Mouse (Mus musculus) embryonic facial prominence, embryonic 15.5 days (tissue): ENCODE measurements around the gene Sowahd. TPM values are rescaled to one million over a fixed set of nuclear protein-coding genes. Genes with fewer than 3 reads are reported as not detected.
A peak's percentile ranks its signal among the peaks of the same experiment; 100 is the strongest.

Experiments used
- ATAC-seq: fragments of 200-750 bp; cut with Nextera tagmentation; 2 replicates; pipeline ENCODE4 v1.8.0; 2017; ENCODE audit warnings: low read depth, moderate TSS enrichment; ENCODE audit not compliant: insufficient number of reproducible peaks, low FRiP score, low TSS enrichment
- H3K27ac ChIP-seq: fragments of 300-500 bp; sonication (generic); replicated peaks from 2 replicates; pipeline ENCODE4 v1.5.1; 2015; ENCODE audit warnings: mild to moderate bottlenecking, inconsistent platforms
- H3K27me3 ChIP-seq: fragments of 300-500 bp; sonication (generic); 2 replicates; pipeline ENCODE4 v1.6.1; 2015; ENCODE audit warnings: inconsistent platforms
- H3K36me3 ChIP-seq: fragments of 300-500 bp; sonication (generic); 2 replicates; pipeline ENCODE4 v1.6.1; 2015; ENCODE audit warnings: mild to moderate bottlenecking, inconsistent platforms
- H3K4me1 ChIP-seq: fragments of 300-500 bp; sonication (generic); 2 replicates; pipeline ENCODE4 v1.6.1; 2015; ENCODE audit warnings: inconsistent platforms
- H3K4me2 ChIP-seq: fragments of 300-500 bp; sonication (generic); replicated peaks from 2 replicates; pipeline ENCODE4 v1.6.1; 2015; ENCODE audit warnings: mild to moderate bottlenecking, inconsistent platforms
- H3K4me3 ChIP-seq: fragments of 300-500 bp; sonication (generic); replicated peaks from 2 replicates; pipeline ENCODE4 v1.5.1; 2015; ENCODE audit warnings: mild to moderate bottlenecking, inconsistent platforms
- H3K9ac ChIP-seq: fragments of 300-500 bp; sonication (generic); 2 replicates; pipeline ENCODE4 v1.6.1; 2015; ENCODE audit warnings: inconsistent platforms
- H3K9me3 ChIP-seq: fragments of 300-500 bp; sonication (generic); replicated peaks from 2 replicates; pipeline ENCODE4 v1.6.1; 2016; ENCODE audit warnings: inconsistent platforms
- WGBS: fragments of 180-500 bp; shearing (Covaris S2); methylation state at CpG from one replicate; pipeline ENCODE4 v1.1.7; 2015; 5-methylcytosine and 5-hydroxymethylcytosine counted together
- polyA plus RNA-seq: library from polyadenylated mRNA; unstranded; fragments of >200 nt; fragmentation: Nextera tagmentation; extraction: Ambion mirVana; gene quantifications from 2 replicates; pipeline ENCODE4 v1.2.1, GENCODE M21; 2015

Gene Sowahd
- polyA plus RNA-seq = not detected in 2 replicates

DNA sequence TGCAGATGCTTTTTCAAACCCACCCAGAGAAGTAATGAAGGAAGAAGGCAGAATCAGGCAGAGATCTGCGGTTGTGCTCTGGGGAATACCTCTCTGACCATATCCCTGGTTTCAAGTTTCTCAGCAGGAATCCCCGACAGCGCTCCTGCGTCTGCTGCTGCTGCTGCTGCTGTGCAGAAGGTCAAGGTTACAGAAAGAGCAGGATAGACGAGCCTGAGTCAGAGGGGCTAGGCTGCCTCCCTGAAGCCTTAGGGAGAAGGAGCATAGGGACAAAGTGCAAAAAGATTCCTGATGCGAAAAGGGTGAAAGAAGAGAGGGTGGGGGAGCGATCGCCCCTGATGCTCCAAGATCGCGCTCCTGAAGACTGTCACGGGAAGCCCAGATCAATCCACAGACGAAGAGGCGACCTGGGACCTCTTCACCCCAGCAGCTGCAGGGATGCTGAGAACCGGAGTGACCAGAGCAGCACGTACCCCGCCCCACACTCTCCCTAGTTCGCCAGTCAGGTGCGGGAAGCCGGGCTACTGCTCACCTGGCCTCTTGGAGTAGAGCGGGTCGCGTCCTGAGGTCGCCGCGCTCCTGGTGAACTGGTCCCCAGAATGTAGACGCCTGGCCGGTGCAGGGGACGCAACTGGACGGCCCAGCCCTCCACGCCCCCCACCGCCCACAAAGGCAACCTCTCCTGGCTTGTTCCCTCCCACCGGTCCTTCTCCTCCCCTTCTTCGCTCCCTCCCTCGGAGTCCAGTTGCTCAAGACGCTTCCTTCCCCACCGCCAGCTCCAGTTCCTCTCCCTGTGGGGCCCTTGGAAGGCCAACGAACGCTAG is at the start of gene Sowahd:
Sowahd (plus strand) TSS at position 780 of the 824 bp plus-strand sequence.
- 12% methylated on average over 37 of the region's 38 CpGs for WGBS
- peak within 1 kb of the TSS; percentile 35 for H3K4me3 ChIP-seq
- peak within 1 kb of the TSS; percentile 52 for H3K4me2 ChIP-seq
- ATAC-seq = no peak
- H3K27me3 ChIP-seq = peaks cover 49% of the 10 kb centered on the region
- H3K9ac ChIP-seq = no peak within 1 kb of the TSS
- no peak within 1 kb of the TSS for H3K27ac ChIP-seq
- H3K9me3 ChIP-seq = no peaks in the 10 kb centered on the region
- H3K36me3 ChIP-seq = no peaks in the 10 kb centered on the region
- H3K4me1 ChIP-seq = peaks cover 15% of the 10 kb centered on the region

DNA sequence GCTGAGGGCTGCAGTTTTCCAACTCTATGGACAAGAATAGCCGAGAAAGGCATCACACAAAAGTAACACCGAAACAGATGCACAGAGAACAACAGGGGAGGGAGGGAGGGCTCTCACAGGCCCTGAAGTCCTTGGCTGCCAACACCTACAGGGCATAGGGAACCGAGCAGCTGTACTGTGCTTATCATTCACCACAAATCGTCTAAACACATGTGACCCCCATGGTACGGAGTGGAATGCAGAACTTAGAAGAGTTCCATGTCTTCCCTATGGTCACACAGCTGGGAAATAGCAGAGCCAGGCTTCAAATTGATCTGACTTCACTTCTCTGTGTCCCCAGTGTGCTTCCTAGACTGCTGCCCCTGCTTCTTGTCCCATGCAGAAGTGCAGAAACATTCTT is 34.8 kb upstream of the Sowahd start:
- Histone ChIP-seq H3K4me3 (no peak overlapping the region), H3K27ac (no peak overlapping the region), H3K4me1 (no peaks in the 10 kb centered on the region), H3K9ac (no peak overlapping the region), H3K27me3 (no peaks in the 10 kb centered on the region), H3K36me3 (no peaks in the 10 kb centered on the region), H3K4me2 (no peak overlapping the region), H3K9me3 (no peaks in the 10 kb centered on the region)
- no peak for ATAC-seq
- WGBS = 73% methylated on average over 5 of the region's 5 CpGs

DNA sequence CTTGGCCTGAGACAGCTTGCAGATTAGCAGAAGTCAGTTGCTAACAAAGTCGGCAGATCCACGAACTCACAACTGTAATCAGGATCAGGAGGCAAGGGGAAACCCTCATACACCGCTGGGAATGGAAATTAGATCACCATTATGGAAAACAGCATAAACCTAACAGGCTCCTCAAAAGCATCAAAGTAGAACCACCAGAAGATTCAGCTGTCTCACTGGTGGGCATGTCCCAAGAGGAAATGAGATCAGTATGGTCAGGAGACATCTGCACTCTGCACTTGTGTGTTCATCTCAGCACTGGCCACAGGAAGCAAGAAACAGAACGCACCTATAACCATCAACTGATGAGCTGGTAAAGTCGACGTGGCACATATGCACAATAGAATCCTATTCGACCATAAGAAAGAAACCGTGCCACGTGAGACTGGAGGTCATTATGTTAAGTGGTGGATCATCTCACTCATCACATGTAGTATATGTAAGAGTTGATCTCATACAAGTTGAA is 30.4 kb upstream of the Sowahd start:
- no peak overlapping the region for H3K27ac ChIP-seq
- H3K4me1 ChIP-seq = no peaks in the 10 kb centered on the region
- H3K36me3 ChIP-seq = no peaks in the 10 kb centered on the region
- no peak overlapping the region for H3K9ac ChIP-seq
- no peaks in the 10 kb centered on the region for H3K27me3 ChIP-seq
- H3K9me3 ChIP-seq = no peaks in the 10 kb centered on the region
- WGBS = 86% methylated on average over 9 of the region's 9 CpGs
- ATAC-seq = no peak
- no peak overlapping the region for H3K4me2 ChIP-seq
- no peak overlapping the region for H3K4me3 ChIP-seq

DNA sequence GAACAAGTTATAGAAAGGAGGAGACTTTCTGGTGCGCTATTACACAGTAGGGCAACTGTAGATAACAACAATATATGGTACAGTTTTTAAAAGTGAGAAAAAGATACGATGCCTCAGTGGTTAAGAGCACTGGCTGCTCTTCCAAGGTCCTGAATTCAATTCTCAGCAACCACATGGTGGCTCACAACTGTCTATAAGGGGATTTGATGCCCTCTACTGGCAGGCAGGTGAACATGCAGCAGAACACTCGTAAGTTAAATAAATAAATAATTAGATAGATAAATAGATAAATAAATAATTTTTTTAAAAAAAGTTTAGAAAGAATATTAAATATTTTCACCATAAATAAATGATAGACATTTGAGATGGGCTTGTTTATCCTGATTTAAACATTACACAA is 29.6 kb upstream of the Sowahd start:
- Histone ChIP-seq H3K36me3 (no peaks in the 10 kb centered on the region), H3K4me1 (no peaks in the 10 kb centered on the region), H3K9me3 (no peaks in the 10 kb centered on the region), H3K4me3 (no peak overlapping the region), H3K4me2 (no peak overlapping the region), H3K27ac (no peak overlapping the region), H3K27me3 (no peaks in the 10 kb centered on the region), H3K9ac (no peak overlapping the region)
- no peak for ATAC-seq
- WGBS = 69% methylated on average over 3 of the region's 3 CpGs

DNA sequence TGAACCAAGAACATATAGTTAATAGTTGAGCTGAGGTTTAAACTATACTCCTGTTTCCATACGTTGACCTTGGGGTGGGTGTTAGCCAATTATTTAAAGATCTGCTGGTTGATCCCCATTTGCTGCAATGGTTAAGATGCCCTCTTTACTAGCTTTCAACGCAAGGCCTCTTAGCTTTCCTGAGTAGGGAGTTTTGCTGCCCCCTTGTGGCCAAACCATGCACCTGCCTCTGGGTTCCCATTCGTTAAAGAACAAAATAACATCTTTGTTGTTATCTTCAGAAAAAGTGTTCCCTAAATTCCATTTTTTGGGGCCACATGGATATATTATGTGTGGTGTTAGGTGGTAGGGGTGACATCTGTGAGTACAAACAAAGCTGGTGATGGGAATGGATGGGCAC is 26.0 kb upstream of the Sowahd start:
- Histone ChIP-seq H3K4me1 (no peaks in the 10 kb centered on the region), H3K4me2 (no peak overlapping the region), H3K9me3 (no peaks in the 10 kb centered on the region), H3K36me3 (no peaks in the 10 kb centered on the region), H3K27ac (no peak overlapping the region), H3K4me3 (no peak overlapping the region), H3K27me3 (no peaks in the 10 kb centered on the region), H3K9ac (no peak overlapping the region)
- WGBS = 12% methylated on average over 3 of the region's 3 CpGs
- ATAC-seq = no peak

DNA sequence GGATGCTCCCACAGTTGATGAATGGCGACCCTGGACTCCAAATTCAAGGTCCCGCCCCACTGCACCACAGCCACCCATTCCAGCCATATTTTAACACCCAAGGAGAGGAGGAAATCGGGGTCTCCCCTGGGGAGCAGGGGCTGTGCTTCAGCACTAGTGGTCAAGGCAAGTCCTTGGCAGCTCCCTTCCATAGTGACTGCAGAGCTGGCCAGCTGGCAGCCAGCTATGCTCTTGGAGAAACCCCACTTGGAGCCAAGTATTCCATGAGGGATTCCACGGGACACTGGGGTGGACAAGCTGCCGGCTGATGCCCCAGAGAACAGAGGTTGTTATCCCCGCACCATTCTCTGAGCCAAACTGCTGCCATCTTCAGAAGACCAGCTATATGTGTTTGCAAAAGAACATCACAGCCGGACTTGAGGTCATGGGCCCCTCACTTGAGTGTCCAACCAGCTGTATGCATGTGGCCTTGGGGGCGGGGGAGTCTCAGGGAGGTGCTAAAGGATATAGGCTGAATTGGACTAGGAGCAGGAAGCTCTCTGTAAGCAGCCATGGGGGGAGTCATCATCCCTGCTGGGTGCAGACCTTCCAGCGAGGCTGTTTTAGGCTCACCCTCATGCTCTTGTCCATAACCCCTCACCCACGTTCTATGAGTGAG is 24.9 kb upstream of the Sowahd start:
- Histone ChIP-seq H3K9ac (no peak overlapping the region), H3K27me3 (no peaks in the 10 kb centered on the region), H3K4me2 (no peak overlapping the region), H3K36me3 (no peaks in the 10 kb centered on the region), H3K27ac (no peak overlapping the region), H3K4me1 (no peaks in the 10 kb centered on the region), H3K4me3 (no peak overlapping the region), H3K9me3 (no peaks in the 10 kb centered on the region)
- WGBS = 72% methylated on average over 10 of the region's 10 CpGs
- no peak for ATAC-seq

DNA sequence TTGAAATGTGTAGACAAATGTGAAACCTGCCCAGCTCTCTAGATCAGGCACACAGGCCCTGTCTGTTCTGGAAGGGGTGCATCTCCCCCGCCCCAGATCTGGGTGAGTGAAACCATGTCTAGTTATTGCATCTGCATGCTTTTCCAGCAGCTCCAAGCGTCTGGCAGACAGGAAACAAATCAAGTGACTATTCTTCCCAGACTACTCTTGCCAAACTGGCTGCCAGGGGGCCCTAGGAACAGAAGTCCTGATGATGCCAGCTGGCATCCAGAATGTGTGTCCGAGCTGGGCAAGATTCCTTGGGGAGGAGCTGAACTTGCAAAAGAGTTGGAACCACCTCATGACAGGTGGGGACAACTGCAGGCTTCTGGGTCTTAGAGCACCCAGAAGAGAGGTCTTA is 20.3 kb upstream of the Sowahd start:
- H3K4me3 ChIP-seq = no peak overlapping the region
- H3K4me2 ChIP-seq = no peak overlapping the region
- no peak overlapping the region for H3K27ac ChIP-seq
- H3K9me3 ChIP-seq = no peaks in the 10 kb centered on the region
- H3K27me3 ChIP-seq = no peaks in the 10 kb centered on the region
- H3K36me3 ChIP-seq = no peaks in the 10 kb centered on the region
- no peak overlapping the region for H3K9ac ChIP-seq
- ATAC-seq = no peak
- WGBS = 33% methylated on average over 3 of the region's 3 CpGs
- no peaks in the 10 kb centered on the region for H3K4me1 ChIP-seq

DNA sequence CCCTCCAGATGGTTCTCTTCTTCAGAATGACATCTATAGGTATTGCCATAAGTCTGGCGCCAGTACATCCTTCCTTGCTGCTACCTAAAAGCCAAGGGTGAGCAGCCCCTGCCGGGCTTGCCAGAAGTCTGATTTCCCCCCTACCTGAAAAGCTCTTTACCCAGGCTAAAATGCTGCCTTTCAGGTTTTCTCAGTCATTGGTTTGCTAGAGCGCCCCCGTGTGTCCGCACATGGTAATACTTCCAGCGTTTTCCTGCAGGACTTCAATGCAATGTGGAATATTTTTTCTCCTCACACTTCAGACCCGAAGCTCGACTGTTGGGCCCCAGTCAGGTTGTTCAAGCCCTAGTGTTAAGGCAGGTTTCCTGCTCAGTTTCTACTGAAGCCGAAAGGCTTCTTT is 5.9 kb upstream of the Sowahd start:
- ATAC-seq = no peak
- 20% methylated on average over 9 of the region's 9 CpGs for WGBS
- no peaks in the 10 kb centered on the region for H3K9me3 ChIP-seq
- peaks cover 5% of the 10 kb centered on the region; the same call in 1 of the 2 replicates for H3K27me3 ChIP-seq
- H3K27ac ChIP-seq = no peak overlapping the region
- H3K4me2 ChIP-seq = no peak overlapping the region
- H3K4me1 ChIP-seq = no peaks in the 10 kb centered on the region
- H3K9ac ChIP-seq = no peak overlapping the region
- no peak overlapping the region for H3K4me3 ChIP-seq
- no peaks in the 10 kb centered on the region for H3K36me3 ChIP-seq

DNA sequence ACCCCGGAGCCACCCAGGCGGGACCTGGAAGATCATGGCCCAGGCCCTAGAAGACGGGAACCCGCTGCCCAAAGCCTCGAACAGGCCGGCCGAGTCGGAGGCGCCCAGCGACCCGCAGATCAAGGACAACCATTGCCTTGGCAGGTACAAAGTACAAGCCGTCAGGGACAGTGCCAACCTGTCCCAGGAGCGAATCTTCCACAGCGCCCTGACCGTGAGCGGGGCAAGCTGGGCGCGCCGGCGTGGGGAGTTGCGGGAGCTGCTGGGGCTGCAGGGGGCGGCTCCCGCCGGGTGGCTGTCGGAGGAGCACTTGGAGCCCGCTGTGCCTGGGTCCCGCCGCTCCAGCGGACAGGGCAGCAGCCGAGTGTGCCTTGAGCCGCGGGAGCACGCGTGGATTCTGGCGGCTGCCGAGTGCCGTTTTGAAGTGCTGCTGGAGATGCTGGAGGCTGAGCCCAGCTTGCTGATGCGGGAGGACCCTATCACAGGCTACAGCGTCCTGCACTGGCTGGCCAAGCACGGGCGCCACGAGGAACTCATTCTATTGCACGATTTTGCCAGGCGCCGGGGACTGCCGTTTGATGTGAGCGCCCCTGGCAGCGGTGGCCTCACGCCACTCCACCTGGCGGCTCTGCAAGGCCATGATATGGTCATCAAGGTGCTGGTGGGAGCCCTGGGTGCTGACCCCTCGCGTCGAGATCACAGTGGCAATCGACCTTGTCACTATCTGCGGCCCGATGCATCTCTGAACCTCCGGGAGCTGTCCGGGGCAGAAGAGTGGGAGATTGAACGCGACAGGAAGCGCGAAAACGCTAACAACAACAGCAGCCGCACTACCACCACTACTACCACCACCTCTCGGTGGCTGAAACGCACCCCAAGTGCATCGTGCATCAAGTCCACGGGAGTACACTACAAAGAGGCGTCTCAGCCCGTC is 512 bp downstream of the Sowahd start:
- Histone ChIP-seq H3K4me3 (peak overlapping the region; percentile 35), H3K27me3 (peaks cover 49% of the 10 kb centered on the region), H3K36me3 (no peaks in the 10 kb centered on the region), H3K27ac (no peak overlapping the region), H3K9ac (no peak overlapping the region), H3K4me2 (peak overlapping the region; percentile 52), H3K9me3 (no peaks in the 10 kb centered on the region), H3K4me1 (peaks cover 15% of the 10 kb centered on the region)
- no peak for ATAC-seq
- WGBS = 17% methylated on average over 67 of the region's 70 CpGs

DNA sequence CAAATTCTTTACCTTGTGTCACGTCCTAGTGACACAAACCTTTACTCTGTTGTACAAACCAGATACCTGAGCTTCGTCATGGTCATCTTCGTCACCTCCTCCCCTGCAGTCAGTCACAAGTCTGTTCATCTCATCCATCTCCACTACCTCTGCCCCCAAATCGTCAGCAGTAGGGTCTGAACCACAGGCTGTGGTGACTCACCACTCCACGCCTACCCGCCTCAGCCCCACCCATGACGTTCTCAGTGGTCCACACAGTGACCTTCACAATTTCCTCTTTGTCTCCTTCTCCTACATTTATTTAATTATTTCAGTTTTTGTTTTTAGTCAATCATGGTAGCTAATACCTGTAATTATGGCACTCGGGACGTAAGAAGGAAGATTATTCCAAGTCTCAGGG is 15.3 kb downstream of the Sowahd start:
- no peak for ATAC-seq
- H3K27ac ChIP-seq = no peak overlapping the region
- no peaks in the 10 kb centered on the region for H3K36me3 ChIP-seq
- no peaks in the 10 kb centered on the region for H3K4me1 ChIP-seq
- WGBS = 78% methylated on average over 9 of the region's 9 CpGs
- no peak overlapping the region for H3K9ac ChIP-seq
- H3K4me2 ChIP-seq = no peak overlapping the region
- no peaks in the 10 kb centered on the region for H3K9me3 ChIP-seq
- H3K4me3 ChIP-seq = no peak overlapping the region
- no peaks in the 10 kb centered on the region for H3K27me3 ChIP-seq

DNA sequence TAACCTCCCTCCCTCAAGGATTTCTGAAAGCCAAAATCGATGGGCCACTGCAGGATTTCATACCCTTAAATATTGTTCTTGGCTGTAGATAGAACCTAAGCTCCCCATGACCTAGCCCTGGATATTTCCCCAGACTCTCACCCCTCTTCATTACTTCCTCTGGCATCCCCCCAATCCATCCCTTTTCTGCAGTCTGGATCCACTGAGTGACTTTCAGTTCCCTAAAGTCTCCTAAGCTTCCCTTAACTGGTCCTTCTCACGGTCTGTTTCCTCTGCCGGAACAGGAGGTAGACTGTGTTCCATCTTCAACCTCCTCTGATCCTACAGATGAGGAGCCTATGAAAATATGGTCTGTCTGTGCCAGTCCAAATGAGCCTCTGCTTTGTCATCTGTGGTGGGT is 18.7 kb downstream of the Sowahd start:
- Histone ChIP-seq H3K27ac (no peak overlapping the region), H3K4me3 (no peak overlapping the region), H3K27me3 (no peaks in the 10 kb centered on the region), H3K4me2 (no peak overlapping the region), H3K9ac (no peak overlapping the region), H3K4me1 (no peaks in the 10 kb centered on the region), H3K36me3 (no peaks in the 10 kb centered on the region), H3K9me3 (no peaks in the 10 kb centered on the region)
- 87% methylated on average over 3 of the region's 3 CpGs for WGBS
- no peak for ATAC-seq
